Mouse (Mus musculus): ENCODE data around the gene Mta1.

Mta1 gene

GRCm38 (mm10) chr12:113098530-113099151, 563 bp downstream of the Mta1 start:
- no peak for DNase-seq (ENCODE audit: low spot score in 2 of 2)

GRCm38 (mm10) chr12:113099470-113100237, 1.6 kb downstream of the Mta1 start:
- DNase-seq (ENCODE audit: low spot score in 2 of 2) = no peak

GRCm38 (mm10) chr12:113100448-113101076, 2.5 kb downstream of the Mta1 start:
- DNase-seq (ENCODE audit: low spot score in 2 of 2) = no peak

- DNase-seq (ENCODE audit: low spot score in 2 of 2) = no peak
These were observed 3.3 kb downstream of the Mta1 start for GRCm38 (mm10) chr12:113101251-113101960.

- peak in 1 of 2 experiments; percentile 64 for DNase-seq (ENCODE audit: low spot score in 2 of 2)
These were observed 4.4 kb downstream of the Mta1 start for GRCm38 (mm10) chr12:113102461-113102860.

GRCm38 (mm10) chr12:113103846-113104451, 5.9 kb downstream of the Mta1 start:
- DNase-seq (ENCODE audit: low spot score in 2 of 2) = no peak

GRCm38 (mm10) chr12:113106386-113106785, 8.3 kb downstream of the Mta1 start:
- DNase-seq (ENCODE audit: low spot score in 2 of 2) = no peak

- DNase-seq (ENCODE audit: low spot score in 2 of 2) = no peak
These were observed 9.5 kb downstream of the Mta1 start for GRCm38 (mm10) chr12:113107431-113108124.

GRCm38 (mm10) chr12:113108528-113109283, 10.6 kb downstream of the Mta1 start:
- no peak for DNase-seq (ENCODE audit: low spot score in 2 of 2)

- DNase-seq (ENCODE audit: low spot score in 2 of 2) = peak in 1 of 2 experiments; percentile 35
These were observed 11.7 kb downstream of the Mta1 start for GRCm38 (mm10) chr12:113109801-113110200.

- DNase-seq (ENCODE audit: low spot score in 2 of 2) = no peak
These were observed 16.1 kb downstream of the Mta1 start for GRCm38 (mm10) chr12:113114141-113114540.

GRCm38 (mm10) chr12:113114856-113115538, 16.9 kb downstream of the Mta1 start:
- no peak for DNase-seq (ENCODE audit: low spot score in 2 of 2)

- peak; percentile 86 to 92 for DNase-seq (ENCODE audit: low spot score in 2 of 2)
These were observed 21.7 kb downstream of the Mta1 start for GRCm38 (mm10) chr12:113119516-113120410.

- DNase-seq (ENCODE audit: low spot score in 2 of 2) = no peak
These were observed 26.6 kb downstream of the Mta1 start for GRCm38 (mm10) chr12:113124726-113125125.

- DNase-seq (ENCODE audit: low spot score in 2 of 2) = no peak
These were observed 32.7 kb downstream of the Mta1 start for GRCm38 (mm10) chr12:113130732-113131131.

- no peak for DNase-seq (ENCODE audit: low spot score in 2 of 2)
These were observed 33.5 kb downstream of the Mta1 start for GRCm38 (mm10) chr12:113131601-113132000.

- no peak for DNase-seq (ENCODE audit: low spot score in 2 of 2)
These were observed 34.5 kb downstream of the Mta1 start for GRCm38 (mm10) chr12:113132567-113132966.

GRCm38 (mm10) chr12:113133260-113133659, 35.2 kb downstream of the Mta1 start:
- no peak for DNase-seq (ENCODE audit: low spot score in 2 of 2)
